Mouse (Mus musculus) CH12.LX (cell line): Measurements from ENCODE around the gene Setx. TPM values are rescaled to one million over a fixed set of nuclear protein-coding genes. Genes with fewer than 3 reads are reported as not detected.

Source experiments
- DNase-seq: peaks from one replicate; pipeline ENCODE4 v3.0.0-alpha.2; 2013; ENCODE audit errors: extremely low read depth
- H3K27ac ChIP-seq: 2 replicates; pipeline ENCODE4 v1.5.1; 2012; ENCODE audit warnings: low read depth, mild to moderate bottlenecking, control low read depth, moderate library complexity; ENCODE audit not compliant: insufficient read depth
- H3K27me3 ChIP-seq: replicated peaks from 2 replicates; pipeline ENCODE3; 2012; ENCODE audit warnings: inconsistent platforms
- H3K36me3 ChIP-seq, 2 experiments: replicated peaks in 1 of 2; 2 replicates each; pipeline versions ENCODE3 to v1.6.1; 2012; ENCODE audit warnings: inconsistent platforms in 1 of 2, low read length in 1 of 2, mild to moderate bottlenecking in 1 of 2, mixed read lengths in 1 of 2, moderate library complexity in 1 of 2; ENCODE audit not compliant: control insufficient read depth in 1 of 2, insufficient read depth in 1 of 2
- H3K4me1 ChIP-seq, 2 experiments: 2 replicates each; pipeline ENCODE4 v1.6.1; 2012; ENCODE audit warnings: inconsistent platforms in 1 of 2, moderate library complexity in 1 of 2; ENCODE audit not compliant: insufficient read depth in 2 of 2, control insufficient read depth in 1 of 2
- H3K4me2 ChIP-seq: 2 replicates; pipeline ENCODE4 v1.6.1; 2012; ENCODE audit warnings: low read depth, mild to moderate bottlenecking, control low read depth; ENCODE audit not compliant: poor library complexity, insufficient read depth, severe bottlenecking
- H3K4me3 ChIP-seq, 3 experiments: fragments of 150-350 bp in 1 of 3; sonication (generic) in 1 of 3; replicated peaks in 1 of 3; 2 replicates each; pipeline versions ENCODE3 to v1.5.1; 2011 to 2012; ENCODE audit warnings: low read depth in 2 of 3, low read length in 2 of 3, mild to moderate bottlenecking in 2 of 3, moderate library complexity in 2 of 3, control low read depth in 1 of 3, improper control_type of control experiment in 1 of 3, inconsistent platforms in 1 of 3, mixed read lengths in 1 of 3; ENCODE audit not compliant: poor library complexity in 1 of 3
- H3K79me2 ChIP-seq: replicated peaks from 2 replicates; pipeline ENCODE4 v1.6.1; 2012; ENCODE audit warnings: mild to moderate bottlenecking, moderate library complexity; ENCODE audit not compliant: control insufficient read depth, poor library complexity, insufficient read depth, severe bottlenecking; ENCODE audit errors: extremely low read depth
- H3K9ac ChIP-seq: 2 replicates; pipeline ENCODE4 v1.6.1; 2012; ENCODE audit warnings: low read depth, mild to moderate bottlenecking, control low read depth, moderate library complexity; ENCODE audit not compliant: insufficient read depth
- H3K9me3 ChIP-seq: replicated peaks from 2 replicates; pipeline ENCODE3; 2012; ENCODE audit warnings: low read length, inconsistent platforms, mixed read lengths
- CHD2 ChIP-seq: IDR thresholded peaks from 2 replicates; pipeline ENCODE4 v1.6.1; 2011; ENCODE audit warnings: low read length, improper control_type of control experiment
- CTCF ChIP-seq, 2 experiments: IDR thresholded peaks in 1 of 2; conservative IDR thresholded peaks in 1 of 2; 2 replicates each; pipeline ENCODE4 v1.5.1; 2011 to 2012; ENCODE audit warnings: low read depth in 2 of 2, low read length in 2 of 2, improper control_type of control experiment in 1 of 2, inconsistent platforms in 1 of 2, mild to moderate bottlenecking in 1 of 2, moderate library complexity in 1 of 2
- ETS1 ChIP-seq: conservative IDR thresholded peaks from 2 replicates; pipeline ENCODE4 v1.6.1; 2012; ENCODE audit warnings: low read depth, mild to moderate bottlenecking, inconsistent platforms, low read length, improper control_type of control experiment, moderate library complexity
- JUN ChIP-seq: IDR thresholded peaks from 2 replicates; pipeline ENCODE4 v1.6.1; 2011; ENCODE audit warnings: low read depth, mild to moderate bottlenecking, low read length, improper control_type of control experiment, moderate library complexity; ENCODE audit not compliant: insufficient read depth
- MAX ChIP-seq: IDR thresholded peaks from 2 replicates; pipeline ENCODE4 v1.6.1; 2011; ENCODE audit warnings: low read length, improper control_type of control experiment
- MAZ ChIP-seq: IDR thresholded peaks from 2 replicates; pipeline ENCODE4 v1.6.1; 2012; ENCODE audit warnings: low read depth, mild to moderate bottlenecking, inconsistent platforms, low read length, improper control_type of control experiment, moderate library complexity
- MEF2A ChIP-seq: IDR thresholded peaks from 2 replicates; pipeline ENCODE4 v1.6.1; 2014; ENCODE audit warnings: low read depth, mild to moderate bottlenecking, inconsistent platforms, low read length, improper control_type of control experiment, borderline replicate concordance
- RAD21 ChIP-seq: IDR thresholded peaks from 2 replicates; pipeline ENCODE4 v1.6.1; 2011; ENCODE audit warnings: low read depth, mild to moderate bottlenecking, low read length, improper control_type of control experiment, moderate library complexity
- RCOR1 ChIP-seq: conservative IDR thresholded peaks from 2 replicates; pipeline ENCODE4 v1.6.1; 2012; ENCODE audit warnings: low read depth, mild to moderate bottlenecking, inconsistent platforms, low read length, improper control_type of control experiment
- SIN3A ChIP-seq: IDR thresholded peaks from 2 replicates; pipeline ENCODE4 v1.6.1; 2012; ENCODE audit warnings: low read length, improper control_type of control experiment, inconsistent platforms
- SMC3 ChIP-seq: IDR thresholded peaks from 2 replicates; pipeline ENCODE4 v1.6.1; 2011; ENCODE audit warnings: low read depth, low read length, improper control_type of control experiment
- TCF12 ChIP-seq: IDR thresholded peaks from 2 replicates; pipeline ENCODE4 v1.6.1; 2014; ENCODE audit warnings: low read depth, mild to moderate bottlenecking, inconsistent platforms, low read length, improper control_type of control experiment
- UBTF ChIP-seq: IDR thresholded peaks from 2 replicates; pipeline ENCODE4 v1.6.1; 2012; ENCODE audit warnings: low read depth, mild to moderate bottlenecking, inconsistent platforms, low read length, improper control_type of control experiment, moderate library complexity
- USF2 ChIP-seq: conservative IDR thresholded peaks from 2 replicates; pipeline ENCODE4 v1.6.1; 2011; ENCODE audit warnings: low read depth, low read length, improper control_type of control experiment
- ZKSCAN1 ChIP-seq: IDR thresholded peaks from 2 replicates; pipeline ENCODE4 v1.6.1; 2012; ENCODE audit warnings: low read depth, inconsistent platforms, low read length, improper control_type of control experiment, borderline replicate concordance
- ZMIZ1 ChIP-seq: IDR thresholded peaks from 2 replicates; pipeline ENCODE4 v1.6.1; 2012; ENCODE audit warnings: low read depth, mild to moderate bottlenecking, inconsistent platforms, low read length, improper control_type of control experiment
- ZNF384 ChIP-seq: IDR thresholded peaks from 2 replicates; pipeline ENCODE4 v1.6.1; 2012; ENCODE audit warnings: low read depth, low read length, improper control_type of control experiment, inconsistent platforms
- dilution Hi-C: fragments of 300-500 bp; cut with MboI; formaldehyde crosslinking; loops from 2 replicates; pipeline ENCODE4 v1.14.3; 2020; ENCODE audit warnings: low sequenced_read_pairs; ENCODE audit not compliant: extremely low pct_unique_long_range_greater_than_20kb, extremely low pct_ligation_motif_present
- in situ Hi-C: fragments of 300-500 bp; cut with MboI; formaldehyde crosslinking; loops from 3 replicates; pipeline ENCODE4 v1.14.3; 2019; ENCODE audit warnings: low sequenced_read_pairs, low pct_ligation_motif_present, low pct_unique_long_range_greater_than_20kb, mixed read lengths
- polyA plus RNA-seq: library from polyadenylated mRNA; unstranded; fragments of >175 nt; gene quantifications from 2 replicates; pipeline ENCODE4 v1.2.1, GENCODE M21; 2012; ENCODE audit warnings: low read depth; ENCODE audit not compliant: insufficient read length
- total RNA-seq, 2 experiments: library from RNA; depleted of rRNA; stranded (reverse); fragments of 300-350 nt in 1 of 2; fragments of >200 nt in 1 of 2; gene quantifications; 2 replicates each; pipeline ENCODE4 v1.2.3; 2012 to 2014

Setx gene
- total and polyA plus RNA-seq, 3 experiments: 18.0 to 20.2 (median 20.0) TPM

GRCm38 (mm10) chr2:29190392-29190791 is 66.4 kb downstream of the Setx start:
- no peak overlapping the region for H3K9ac ChIP-seq
- 0 out of 4 replicates have a peak, but pooled peaks cover 0 to 2% of the 10 kb centered on the region in 2 experiments for H3K4me1 ChIP-seq
- DNase-seq: no peak
- H3K27ac ChIP-seq: no peak overlapping the region
- in situ Hi-C loops: loop anchor here (10.0 kb wide), 1 partner anchor 54 kb away; no protein-coding TSS in a partner anchor
- no peak for TF ChIP-seq ZNF384
- TF ChIP-seq JUN: no peak
- TF ChIP-seq SIN3A: no peak
- TF ChIP-seq TCF12: no peak
- no peak for TF ChIP-seq USF2
- TF ChIP-seq RCOR1: no peak
- TF ChIP-seq RAD21: no peak
- TF ChIP-seq UBTF: no peak
- TF ChIP-seq MAZ: no peak
- no peak for TF ChIP-seq MEF2A
- TF ChIP-seq ETS1: no peak
- TF ChIP-seq ZMIZ1: no peak
- TF ChIP-seq ZKSCAN1: no peak
- no peak for TF ChIP-seq CTCF (conservative IDR thresholded peaks at IDR 0.05 in 1 of 2, IDR thresholded peaks at IDR 0.05 in 1 of 2; ENCODE audit: low read depth in 2 of 2, low read length in 2 of 2)
- TF ChIP-seq MAX: no peak
- H3K27me3 ChIP-seq: peaks cover 37% of the 10 kb centered on the region
- H3K79me2 ChIP-seq: no peaks in the 10 kb centered on the region
- no peak overlapping the region for H3K4me2 ChIP-seq
- no peaks in the 10 kb centered on the region for H3K36me3 ChIP-seq
- dilution Hi-C loops: no loop called here
- H3K9me3 ChIP-seq: no peaks in the 10 kb centered on the region
- no peak overlapping the region for H3K4me3 ChIP-seq

- Histone ChIP-seq H3K79me2 (no peaks in the 10 kb centered on the region), H3K9ac (no peak overlapping the region), H3K4me3 (no peak overlapping the region), H3K4me1 (0 out of 4 replicates have a peak, but pooled peaks cover 0 to 2% of the 10 kb centered on the region in 2 experiments), H3K27ac (no peak overlapping the region), H3K9me3 (no peaks in the 10 kb centered on the region), H3K36me3 (no peaks in the 10 kb centered on the region), H3K4me2 (no peak overlapping the region), H3K27me3 (peaks cover 46% of the 10 kb centered on the region)
- no peak for DNase-seq
- TF ChIP-seq CHD2 (no peak), RAD21 (no peak), SMC3 (no peak)
- dilution Hi-C loops: no loop called here
- in situ Hi-C loops: loop anchor here (10.0 kb wide), 1 partner anchor 53 kb away; no protein-coding TSS in a partner anchor
These were observed 67.5 kb downstream of the Setx start for GRCm38 (mm10) chr2:29191216-29192215.
